Mouse (Mus musculus) myocyte (in vitro differentiated cells): ENCODE data around the gene Tgfb1i1. TPM values are rescaled to one million over a fixed set of nuclear protein-coding genes. Genes with fewer than 3 reads are reported as not detected.
A peak's percentile ranks its signal among the peaks of the same experiment; 100 is the strongest.

Source experiments
- H3K27me3 ChIP-seq: one replicate; pipeline ENCODE4 v1.6.1; 2011; ENCODE audit not compliant: control insufficient read depth, insufficient read depth, insufficient read length
- H3K36me3 ChIP-seq: one replicate; pipeline ENCODE4 v1.6.1; 2011; ENCODE audit not compliant: control insufficient read depth, insufficient read depth
- H3K4me2 ChIP-seq: one replicate; pipeline ENCODE4 v1.6.1; 2011; ENCODE audit warnings: low read depth, control low read depth
- H3K4me3 ChIP-seq: one replicate; pipeline ENCODE4 v1.5.1; 2011; ENCODE audit warnings: mild to moderate bottlenecking, control low read depth, moderate library complexity
- H3K79me2 ChIP-seq: one replicate; pipeline ENCODE4 v1.6.1; 2011; ENCODE audit not compliant: control insufficient read depth, insufficient read depth
- H3ac ChIP-seq: one replicate; pipeline ENCODE4 v1.6.1; 2011; ENCODE audit not compliant: control insufficient read depth, insufficient read length
- CEBPB ChIP-seq: IDR thresholded peaks from 2 replicates; pipeline ENCODE4 v1.6.1; 2011; ENCODE audit warnings: mild to moderate bottlenecking, moderate library complexity; ENCODE audit not compliant: poor library complexity, insufficient read depth, severe bottlenecking
- E2F4 ChIP-seq: IDR thresholded peaks from one replicate; pipeline ENCODE4 v1.6.1; 2011; ENCODE audit warnings: mild to moderate bottlenecking, control low read depth, moderate library complexity; ENCODE audit not compliant: insufficient read depth
- MAX ChIP-seq: IDR thresholded peaks from one replicate; pipeline ENCODE4 v1.6.1; 2011; ENCODE audit warnings: low read depth, mild to moderate bottlenecking, control low read depth
- MYOD1 ChIP-seq, 3 experiments: IDR thresholded peaks; one replicate each; pipeline ENCODE4 v1.6.1; 2011; ENCODE audit warnings: control low read depth in 2 of 3, low read depth in 2 of 3, mild to moderate bottlenecking in 2 of 3, moderate library complexity in 1 of 3; ENCODE audit not compliant: insufficient read length in 2 of 3, control insufficient read depth in 1 of 3
- MYOG ChIP-seq, 3 experiments: IDR thresholded peaks; one replicate each; pipeline ENCODE4 v1.6.1; 2011; ENCODE audit warnings: control low read depth in 2 of 3, low read depth in 2 of 3, mild to moderate bottlenecking in 2 of 3; ENCODE audit not compliant: insufficient read length in 2 of 3, control insufficient read depth in 1 of 3, insufficient read depth in 1 of 3
- POLR2A ChIP-seq: IDR thresholded peaks from one replicate; pipeline ENCODE4 v1.6.1; 2011; ENCODE audit warnings: low read depth, mild to moderate bottlenecking, control low read depth, moderate library complexity; ENCODE audit not compliant: insufficient read length
- POLR2AphosphoS2 ChIP-seq: IDR thresholded peaks from one replicate; pipeline ENCODE4 v1.6.1; 2011; ENCODE audit warnings: low read depth, control low read depth; ENCODE audit not compliant: insufficient read length
- REST ChIP-seq: IDR thresholded peaks from one replicate; pipeline ENCODE4 v1.6.1; 2011; ENCODE audit warnings: mild to moderate bottlenecking, control low read depth, moderate library complexity; ENCODE audit not compliant: insufficient read depth, insufficient read length
- SRF ChIP-seq: IDR thresholded peaks from one replicate; pipeline ENCODE4 v1.6.1; 2011; ENCODE audit warnings: low read depth; ENCODE audit not compliant: control insufficient read depth, insufficient read length
- TCF12 ChIP-seq: IDR thresholded peaks from one replicate; pipeline ENCODE4 v1.6.1; 2011; ENCODE audit warnings: mild to moderate bottlenecking, control low read depth; ENCODE audit not compliant: poor library complexity, insufficient read depth, severe bottlenecking
- TCF3 ChIP-seq: IDR thresholded peaks from one replicate; pipeline ENCODE4 v1.6.1; 2011; ENCODE audit warnings: low read depth, control low read depth; ENCODE audit not compliant: insufficient read length
- USF1 ChIP-seq: IDR thresholded peaks from one replicate; pipeline ENCODE4 v1.6.1; 2011; ENCODE audit warnings: low read depth, mild to moderate bottlenecking, control low read depth, moderate library complexity
- polyA plus RNA-seq: library from polyadenylated mRNA; unstranded; fragments of >200 nt; fragmentation: generic; extraction: Trizol; gene quantifications from one replicate; pipeline ENCODE4 v1.2.1, GENCODE M21; 2012; ENCODE audit warnings: missing spikeins

Gene Tgfb1i1
- polyA plus RNA-seq, 1 experiment: 58.1 TPM

GRCm38 (mm10) chr7:128249998-128250397, 3.4 kb downstream of the Tgfb1i1 start:
- H3K36me3 ChIP-seq: peaks cover 27% of the 10 kb centered on the region
- H3ac ChIP-seq: no peak overlapping the region
- peaks cover 22% of the 10 kb centered on the region for H3K79me2 ChIP-seq
- no peak overlapping the region for H3K4me3 ChIP-seq
- TF ChIP-seq MAX (no peak), MYOD1 (IDR thresholded peaks at IDR 0.05; ENCODE audit: control insufficient read depth in 1 of 3, insufficient read length in 2 of 3, low read depth in 2 of 3) (no peak), MYOG (IDR thresholded peaks at IDR 0.05; ENCODE audit: control insufficient read depth in 1 of 3, insufficient read depth in 1 of 3, insufficient read length in 2 of 3, low read depth in 2 of 3) (no peak), CEBPB (no peak), TCF3 (no peak), REST (no peak), SRF (no peak), POLR2A (no peak), E2F4 (no peak), TCF12 (no peak), POLR2AphosphoS2 (no peak), USF1 (no peak)
- no peak overlapping the region for H3K4me2 ChIP-seq
- H3K27me3 ChIP-seq: no peaks in the 10 kb centered on the region

- TF ChIP-seq TCF12 (no peak), MYOG (IDR thresholded peaks at IDR 0.05; ENCODE audit: control insufficient read depth in 1 of 3, insufficient read depth in 1 of 3, insufficient read length in 2 of 3, low read depth in 2 of 3) (no peak), TCF3 (no peak)
- no peak overlapping the region for H3K4me2 ChIP-seq
- peaks cover 22% of the 10 kb centered on the region for H3K79me2 ChIP-seq
- H3ac ChIP-seq: no peak overlapping the region
- no peak overlapping the region for H3K4me3 ChIP-seq
- no peaks in the 10 kb centered on the region for H3K27me3 ChIP-seq
- H3K36me3 ChIP-seq: peaks cover 27% of the 10 kb centered on the region
Measured at GRCm38 (mm10) chr7:128251946-128252345, 5.3 kb downstream of the Tgfb1i1 start.

- H3K4me2 ChIP-seq: no peak overlapping the region
- no peak for TF ChIP-seq POLR2AphosphoS2
- no peak for TF ChIP-seq TCF3
- TF ChIP-seq USF1: no peak
- no peak for TF ChIP-seq POLR2A
- no peak for TF ChIP-seq SRF
- TF ChIP-seq MYOG (IDR thresholded peaks at IDR 0.05; ENCODE audit: control insufficient read depth in 1 of 3, insufficient read depth in 1 of 3, insufficient read length in 2 of 3, low read depth in 2 of 3): peak in 2 of 3 experiments; percentile 49 to 55
- peak in 2 of 3 experiments; percentile 61 to 77 for TF ChIP-seq MYOD1 (IDR thresholded peaks at IDR 0.05; ENCODE audit: control insufficient read depth in 1 of 3, insufficient read length in 2 of 3, low read depth in 2 of 3)
- H3ac ChIP-seq: no peak overlapping the region
- peaks cover 16% of the 10 kb centered on the region for H3K79me2 ChIP-seq
- peaks cover 27% of the 10 kb centered on the region for H3K36me3 ChIP-seq
- no peaks in the 10 kb centered on the region for H3K27me3 ChIP-seq
- H3K4me3 ChIP-seq: no peak overlapping the region
Measured at GRCm38 (mm10) chr7:128252609-128253008, 6.0 kb downstream of the Tgfb1i1 start.

- Histone ChIP-seq H3K36me3 (peaks cover 24% of the 10 kb centered on the region), H3ac (no peak overlapping the region), H3K4me3 (no peak overlapping the region), H3K27me3 (no peaks in the 10 kb centered on the region), H3K4me2 (no peak overlapping the region), H3K79me2 (no peaks in the 10 kb centered on the region)
- TF ChIP-seq POLR2AphosphoS2: peak; percentile 79
- no peak for TF ChIP-seq POLR2A
- no peak for TF ChIP-seq TCF3
- TF ChIP-seq TCF12: no peak
- TF ChIP-seq CEBPB: no peak
Measured at GRCm38 (mm10) chr7:128254978-128255377, 8.4 kb downstream of the Tgfb1i1 start.

DNA sequence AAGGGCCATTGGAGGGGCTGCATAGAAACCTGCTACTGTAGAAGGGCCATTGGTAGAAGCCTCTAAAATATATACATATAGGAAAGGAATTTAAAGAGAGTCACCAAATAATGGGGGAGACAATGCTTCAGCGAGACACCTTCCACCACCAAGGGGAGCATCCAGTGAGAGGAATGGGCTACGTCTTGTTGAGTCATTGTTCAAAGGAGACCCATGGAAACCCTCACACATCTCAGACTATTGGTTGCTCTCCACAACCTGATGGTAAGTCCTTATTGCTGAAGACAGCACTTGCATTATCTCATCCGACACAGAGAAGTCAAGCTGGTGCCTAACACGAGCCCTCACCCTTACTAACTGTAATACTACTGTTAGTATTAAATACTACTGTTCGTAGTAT, 9.1 kb downstream of the Tgfb1i1 start:
- no peak overlapping the region for H3K4me3 ChIP-seq
- H3ac ChIP-seq: no peak overlapping the region
- H3K27me3 ChIP-seq: no peaks in the 10 kb centered on the region
- no peaks in the 10 kb centered on the region for H3K79me2 ChIP-seq
- TF ChIP-seq TCF3: no peak
- peak; percentile 60 for TF ChIP-seq POLR2AphosphoS2
- TF ChIP-seq SRF: no peak
- no peak overlapping the region for H3K4me2 ChIP-seq
- H3K36me3 ChIP-seq: peaks cover 21% of the 10 kb centered on the region

DNA sequence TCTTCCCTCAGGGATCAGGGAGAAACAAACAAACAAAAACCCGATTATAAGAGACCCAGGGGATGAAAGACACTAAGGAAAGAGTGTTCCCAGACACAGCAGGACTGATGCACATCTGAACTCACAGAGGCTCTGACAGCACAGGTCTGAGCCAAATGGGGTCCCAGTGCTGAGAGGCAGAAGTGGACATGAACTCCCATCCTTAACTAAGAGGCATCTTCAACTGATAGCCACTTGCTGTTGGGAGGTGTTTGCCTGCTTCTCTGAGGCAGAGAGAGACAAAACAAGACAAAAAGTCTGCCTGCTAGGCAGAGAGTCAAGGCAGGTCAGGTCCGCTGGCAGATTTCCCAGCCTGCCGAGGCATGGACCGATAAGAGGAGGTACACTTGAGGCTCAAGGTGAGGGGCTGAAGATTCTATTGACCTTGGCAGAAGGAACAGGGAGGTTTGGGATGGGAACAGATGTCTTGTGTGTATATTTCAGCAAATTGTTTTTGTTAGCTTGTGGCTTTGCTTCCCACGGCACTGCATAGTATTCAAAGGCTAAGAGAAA, 10.2 kb downstream of the Tgfb1i1 start:
- H3K79me2 ChIP-seq: no peaks in the 10 kb centered on the region
- no peak overlapping the region for H3K4me3 ChIP-seq
- TF ChIP-seq TCF12 (no peak), MAX (no peak), SRF (no peak), POLR2A (no peak), MYOD1 (IDR thresholded peaks at IDR 0.05; ENCODE audit: control insufficient read depth in 1 of 3, insufficient read length in 2 of 3, low read depth in 2 of 3) (no peak), E2F4 (no peak), POLR2AphosphoS2 (no peak), MYOG (IDR thresholded peaks at IDR 0.05; ENCODE audit: control insufficient read depth in 1 of 3, insufficient read depth in 1 of 3, insufficient read length in 2 of 3, low read depth in 2 of 3) (no peak), USF1 (no peak), CEBPB (no peak), REST (no peak), TCF3 (no peak)
- no peaks in the 10 kb centered on the region for H3K27me3 ChIP-seq
- no peak overlapping the region for H3ac ChIP-seq
- H3K36me3 ChIP-seq: peaks cover 16% of the 10 kb centered on the region
- H3K4me2 ChIP-seq: peak overlapping the region; percentile 25
